Mouse (Mus musculus) kidney, postnatal 4 days (tissue): ENCODE data around the gene Fuom.
A peak's percentile ranks its signal among the peaks of the same experiment; 100 is the strongest.

Experiments
- DNase-seq, 2 experiments: peaks; one replicate each; pipeline ENCODE4 v3.0.0; 2021; ENCODE audit warnings: mixed read lengths in 2 of 2

Fuom gene

DNA sequence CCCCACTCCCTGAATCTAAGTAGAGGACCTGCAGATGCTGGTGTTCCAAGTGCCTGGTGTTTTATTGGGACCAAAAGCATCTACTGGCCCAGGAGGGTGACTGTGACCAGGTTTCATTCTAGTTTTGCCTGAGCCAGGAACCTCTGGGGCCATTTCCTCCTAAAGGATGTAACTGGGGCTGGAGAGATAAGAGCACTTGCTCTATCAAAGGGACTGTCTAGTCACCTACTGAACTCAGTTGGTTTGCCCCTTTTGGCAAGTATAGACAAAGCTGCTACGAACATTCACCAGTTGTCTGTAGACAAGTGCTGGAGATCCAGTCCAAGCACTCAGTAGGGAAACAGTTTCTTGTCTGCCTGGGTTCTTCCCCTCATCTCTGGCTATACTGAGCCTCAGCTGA, 3.8 kb downstream of the Fuom start:
- no peak for DNase-seq

GRCm38 (mm10) chr7:140096055-140096454, 6.2 kb downstream of the Fuom start:
- DNase-seq, result no peak

DNA sequence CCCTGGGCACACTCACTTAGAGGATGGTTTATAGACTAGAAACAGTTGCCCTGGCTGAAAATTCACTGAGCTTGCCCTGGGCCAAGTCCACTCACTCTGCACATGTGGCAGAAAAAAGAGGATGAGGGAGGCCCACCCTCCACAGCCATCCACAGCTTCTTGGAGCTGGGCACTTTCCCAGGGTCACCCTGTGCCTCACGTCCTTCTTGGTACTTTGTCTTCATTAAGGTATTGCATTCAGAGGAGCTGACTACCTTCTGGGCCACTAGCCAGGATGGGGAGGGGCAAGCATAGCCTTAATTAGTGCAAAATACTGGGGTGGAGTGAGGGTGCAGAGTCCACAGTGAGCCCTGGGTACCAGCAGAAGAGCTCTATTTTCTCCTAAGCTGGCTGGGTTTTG, 6.7 kb downstream of the Fuom start:
- DNase-seq, result peak; percentile 38 to 71

DNA sequence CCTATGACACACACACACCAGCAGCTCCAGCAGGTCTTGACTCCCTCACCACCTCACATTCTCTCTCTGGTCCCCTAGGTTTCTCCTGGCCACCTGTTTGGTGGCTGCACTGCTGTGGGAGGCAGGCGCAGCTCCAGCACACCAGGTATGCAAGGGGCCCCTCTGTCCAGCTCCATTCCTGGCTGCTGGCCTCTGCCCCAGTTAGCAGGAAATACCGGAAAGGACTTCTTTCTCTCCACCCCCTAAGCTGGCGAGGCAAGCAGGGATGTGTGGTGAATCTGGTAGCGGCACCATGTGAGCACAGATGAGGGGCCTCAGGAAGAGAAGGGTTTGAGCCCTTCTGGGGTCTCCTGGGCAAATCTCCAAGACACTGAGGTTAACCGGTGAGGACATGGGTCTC, 7.3 kb downstream of the Fuom start:
- peak; percentile 18 to 45 for DNase-seq

DNA sequence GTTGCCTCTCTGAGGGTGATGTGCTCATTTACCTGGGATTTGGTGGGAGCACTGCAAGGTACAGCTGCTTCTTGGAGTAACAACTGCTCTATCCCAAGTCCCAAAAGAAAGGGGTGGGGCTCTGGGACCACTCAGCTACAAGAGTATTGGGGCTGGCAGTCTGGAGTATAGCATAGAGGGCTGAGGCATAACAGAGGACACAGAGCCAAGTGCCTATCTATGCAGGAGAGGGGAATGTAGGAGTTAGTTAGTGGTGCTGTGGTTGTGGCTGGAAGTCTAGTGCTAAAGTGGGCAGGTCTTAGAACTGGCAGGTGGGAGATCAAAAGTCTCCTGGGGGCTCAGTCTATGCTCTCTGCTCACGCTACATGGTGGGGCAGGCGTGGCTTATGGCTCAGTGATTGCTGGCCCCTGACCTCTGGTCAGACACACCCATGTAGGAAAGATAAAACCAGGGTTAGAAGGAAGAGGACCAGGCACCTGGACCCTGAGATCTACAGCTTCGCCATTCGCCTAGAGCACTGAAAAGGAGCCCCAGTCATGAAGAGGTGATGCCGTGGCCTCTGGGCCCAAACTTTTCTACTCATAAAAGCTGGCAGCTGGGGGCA, 9.2 kb downstream of the Fuom start, which contains the start of gene Prap1:
TSS of gene Prap1 (plus strand) at position 472 of the 605 bp plus-strand sequence.
- DNase-seq, result no peak

- no peak for DNase-seq
These were observed 11.6 kb downstream of the Fuom start for GRCm38 (mm10) chr7:140090601-140091000.

DNA sequence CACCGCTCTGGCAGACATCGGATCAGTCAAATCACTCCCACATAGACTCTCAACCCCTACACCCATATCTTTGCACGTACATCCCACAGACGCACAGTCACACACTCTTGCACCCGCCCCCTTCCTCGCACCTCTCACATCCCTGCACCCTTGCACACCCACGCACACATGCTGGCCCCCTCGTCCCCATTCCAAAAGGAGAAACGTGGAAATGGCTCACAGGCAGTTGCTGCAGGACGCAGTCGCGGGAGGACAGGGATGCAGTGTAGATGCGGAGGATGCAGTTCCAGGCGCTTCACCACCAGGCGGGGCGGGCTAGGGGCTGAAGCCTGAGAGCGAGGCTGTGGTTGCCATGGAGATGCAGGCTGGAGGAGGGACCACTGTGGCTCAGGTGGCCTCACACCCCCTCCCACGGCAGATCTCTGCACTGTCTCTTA, 20.0 kb downstream of the Fuom start, which contains the start of gene Caly:
TSS of gene Caly (minus strand) at position 307 of the 437 bp plus-strand sequence.
- peak; percentile 74 to 82 for DNase-seq

GRCm38 (mm10) chr7:140081408-140082241, 20.6 kb downstream of the Fuom start:
- DNase-seq, result no peak

- DNase-seq, result peak; percentile 75 to 82
These were observed 21.6 kb downstream of the Fuom start for GRCm38 (mm10) chr7:140080503-140081156.

GRCm38 (mm10) chr7:140078711-140079110, 23.5 kb downstream of the Fuom start:
- DNase-seq, result peak; percentile 80 to 83

DNA sequence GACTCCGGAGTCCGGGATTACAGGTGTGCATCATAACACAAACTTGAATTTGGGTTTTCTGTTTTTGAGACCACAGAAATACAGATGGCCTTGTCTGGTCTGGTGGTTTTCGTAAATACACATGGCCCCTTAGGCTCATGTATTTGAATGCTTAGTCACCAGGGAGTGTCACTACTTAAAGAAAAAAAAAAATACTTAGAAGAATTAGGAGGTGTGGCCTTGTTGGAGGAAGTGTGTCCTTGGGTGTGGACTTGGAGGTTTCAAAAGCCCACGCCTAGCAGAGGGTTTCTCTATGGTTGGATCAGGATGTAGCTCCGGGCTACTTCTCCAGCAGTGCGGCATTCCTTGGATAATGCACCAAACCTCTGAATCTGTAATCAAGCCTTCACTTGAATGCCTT, 24.5 kb downstream of the Fuom start:
- DNase-seq, result no peak

DNA sequence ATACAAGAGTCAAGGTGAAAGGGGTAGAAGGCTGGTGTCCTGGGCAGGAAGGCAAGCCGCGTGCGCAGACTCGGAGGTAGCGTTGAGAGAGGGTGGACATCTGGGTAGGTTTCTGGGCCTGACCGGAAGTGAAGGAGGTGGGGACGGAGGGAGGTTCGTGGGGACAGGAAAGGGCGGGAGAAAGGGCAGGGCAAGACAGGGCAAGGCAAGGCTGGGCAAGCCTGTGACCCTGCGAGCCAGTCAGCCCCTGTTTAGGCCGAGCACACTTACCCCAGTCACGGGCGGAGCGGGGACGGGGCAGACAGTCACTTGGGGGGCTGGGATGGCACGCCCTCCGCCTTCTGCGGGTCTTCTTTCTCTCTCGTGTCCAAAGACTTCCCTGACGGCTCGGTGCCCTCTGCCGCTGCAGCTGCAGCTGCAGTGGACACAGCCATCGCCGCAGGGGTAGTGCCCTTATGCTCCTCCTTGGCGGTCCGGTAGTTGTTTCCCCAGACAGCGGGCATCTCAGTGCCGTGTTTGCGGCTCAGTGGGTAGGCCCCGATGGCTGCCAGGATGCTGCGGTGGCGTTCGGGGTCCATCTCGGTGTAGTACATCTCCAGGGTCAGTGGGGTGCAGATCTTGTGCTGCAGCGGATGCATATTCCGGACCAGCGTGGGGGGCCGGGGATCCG, 32.1 kb downstream of the Fuom start:
- peak; percentile 12 to 28 for DNase-seq

DNA sequence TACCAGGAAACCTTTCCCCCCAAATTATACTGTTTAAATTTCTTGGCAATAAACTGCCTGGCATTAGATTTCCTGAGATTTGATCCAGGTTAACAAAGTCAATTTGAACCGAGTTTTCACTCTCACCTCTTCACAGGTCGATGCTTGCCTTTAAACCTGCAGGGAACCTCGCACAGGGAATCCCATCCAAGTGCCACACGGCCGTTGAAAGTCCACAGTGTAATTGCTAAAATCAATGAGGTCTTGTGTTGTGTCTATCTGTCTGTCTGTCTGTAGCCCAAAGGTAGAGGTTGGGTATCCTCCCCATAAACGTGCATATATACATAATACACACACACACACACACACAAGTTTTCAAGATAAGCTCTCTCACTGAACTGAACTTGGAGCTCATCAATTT, 34.8 kb downstream of the Fuom start:
- no peak for DNase-seq

DNA sequence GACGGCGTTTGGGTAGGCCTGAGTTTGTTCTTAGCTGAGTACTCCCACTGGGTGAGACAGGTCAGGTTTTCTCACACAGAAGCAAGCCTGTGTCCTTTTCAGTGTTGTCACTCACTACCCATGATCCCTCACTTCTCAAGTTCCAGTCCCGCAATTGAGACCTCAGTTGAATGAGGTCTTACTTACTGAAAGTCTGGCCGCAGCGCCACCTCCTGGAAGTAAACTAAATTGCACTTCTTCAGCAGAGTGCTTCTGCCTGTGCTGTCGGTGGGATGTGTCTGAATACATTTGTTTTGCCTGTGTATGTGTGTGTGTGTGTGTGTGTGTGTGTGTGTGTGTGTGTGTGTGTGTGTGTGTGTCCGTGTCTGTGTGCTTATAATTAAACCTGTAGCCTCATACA, 39.1 kb downstream of the Fuom start:
- peak; percentile 83 to 86 for DNase-seq

- peak; percentile 56 to 69 for DNase-seq
These were observed 39.9 kb downstream of the Fuom start for GRCm38 (mm10) chr7:140062307-140062706.

DNA sequence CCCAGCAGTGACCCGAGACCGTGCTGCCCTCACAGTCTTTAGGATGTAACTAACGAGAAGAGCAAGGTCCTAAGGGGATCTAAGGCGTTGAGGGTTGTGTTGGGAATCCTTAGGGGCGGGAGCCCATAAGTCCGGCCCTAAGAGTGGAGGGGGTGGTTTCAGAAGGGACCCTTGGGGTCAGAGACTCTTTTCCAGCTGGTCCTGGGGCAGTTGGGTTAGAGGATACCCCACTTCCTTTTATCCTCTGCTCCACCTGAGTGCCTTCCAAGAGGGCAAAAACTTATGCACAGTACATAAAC, 40.5 kb downstream of the Fuom start:
- no peak for DNase-seq

- peak; percentile 52 to 70 for DNase-seq
These were observed 41.1 kb downstream of the Fuom start for GRCm38 (mm10) chr7:140060936-140061831.

DNA sequence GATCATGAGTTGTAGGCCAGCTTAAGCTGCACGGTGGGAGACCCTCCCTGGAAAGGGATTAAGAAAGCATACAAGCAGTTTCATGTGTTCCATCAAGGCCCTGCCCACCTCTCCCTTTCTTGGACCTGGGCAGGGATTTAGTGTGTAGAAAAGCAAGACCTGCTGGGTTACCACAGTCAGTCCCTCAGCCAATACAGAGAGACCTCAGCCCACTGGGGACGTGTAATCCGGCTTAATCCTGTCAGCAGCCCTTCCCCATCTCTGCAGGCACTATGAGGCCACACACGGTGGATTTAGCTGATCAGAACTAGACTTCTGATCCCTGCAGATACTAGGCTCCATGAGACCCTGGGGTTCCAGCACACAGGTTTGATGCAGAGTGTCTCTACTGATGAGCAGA, 42.6 kb downstream of the Fuom start:
- DNase-seq, result no peak

- DNase-seq, result peak in 1 of 2 experiments; percentile 12
These were observed 43.7 kb downstream of the Fuom start for GRCm38 (mm10) chr7:140058528-140058927.

DNA sequence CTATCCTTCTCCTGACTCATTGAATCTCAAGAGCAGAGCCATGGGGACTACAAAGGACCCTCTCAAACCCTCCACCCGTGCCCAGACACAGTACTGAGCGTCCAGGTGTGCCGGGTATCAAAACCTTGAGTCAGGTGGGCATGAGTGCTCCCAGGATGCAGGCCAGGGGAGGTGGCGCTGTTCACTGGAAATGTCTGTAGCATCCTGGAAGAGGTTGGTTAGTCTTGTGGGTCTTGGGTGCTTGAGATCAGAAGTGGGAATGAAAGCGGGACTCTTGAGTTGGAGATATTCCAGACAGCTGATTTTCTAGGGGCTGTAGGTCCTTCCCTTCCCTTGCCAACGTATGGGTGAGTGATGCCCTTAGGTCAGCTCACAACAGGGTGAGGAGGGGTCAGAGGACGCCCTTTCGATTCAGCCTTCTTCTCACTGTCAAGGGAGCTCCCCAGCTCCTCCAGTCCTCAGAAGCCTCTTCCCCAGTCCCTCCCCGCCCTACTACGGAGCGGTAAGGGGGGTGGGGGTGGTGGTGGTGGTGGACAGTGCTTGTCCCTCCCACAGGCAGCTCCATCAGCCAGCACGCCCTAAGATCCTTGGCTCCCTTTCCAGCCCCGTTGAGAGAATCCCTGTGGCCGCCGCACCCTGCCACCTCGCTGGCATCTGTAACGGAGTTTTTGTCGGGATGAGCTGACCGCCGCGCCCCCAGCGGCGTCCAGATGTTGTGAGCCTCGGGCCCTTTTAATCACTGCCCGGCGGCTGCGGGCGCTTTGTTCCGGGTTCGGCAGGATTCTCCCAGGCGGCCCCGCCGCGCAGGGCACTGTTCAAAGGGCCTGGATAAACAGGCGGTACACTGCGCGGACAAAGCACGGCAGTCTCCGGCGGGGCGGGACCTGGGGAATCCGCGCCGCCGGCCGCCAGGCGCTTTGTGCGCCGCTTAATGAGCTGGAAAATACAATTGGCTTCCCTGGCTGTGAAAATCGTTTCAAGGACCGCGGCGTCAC, 44.5 kb downstream of the Fuom start:
- peak; percentile 56 to 73 for DNase-seq

- DNase-seq, result no peak
These were observed 48.1 kb downstream of the Fuom start for GRCm38 (mm10) chr7:140054124-140054523.
